Mouse (Mus musculus) ovary, adult 10 weeks (tissue): ENCODE data around the gene Dcaf7. TPM values are rescaled to one million over a fixed set of nuclear protein-coding genes. Genes with fewer than 3 reads are reported as not detected.

ENCODE experiments used
- polyA plus RNA-seq: library from polyadenylated mRNA; stranded (reverse); fragments of 350-450 nt; fragmentation: Illumina TruSeq; extraction: RNeasy Lipid Tissue Mini Kit (QIAGEN cat#74804); gene quantifications from one replicate; pipeline ENCODE4 v1.2.3, GENCODE M21; 2014

The Dcaf7 gene
- 49.1 TPM for polyA plus RNA-seq

DNA sequence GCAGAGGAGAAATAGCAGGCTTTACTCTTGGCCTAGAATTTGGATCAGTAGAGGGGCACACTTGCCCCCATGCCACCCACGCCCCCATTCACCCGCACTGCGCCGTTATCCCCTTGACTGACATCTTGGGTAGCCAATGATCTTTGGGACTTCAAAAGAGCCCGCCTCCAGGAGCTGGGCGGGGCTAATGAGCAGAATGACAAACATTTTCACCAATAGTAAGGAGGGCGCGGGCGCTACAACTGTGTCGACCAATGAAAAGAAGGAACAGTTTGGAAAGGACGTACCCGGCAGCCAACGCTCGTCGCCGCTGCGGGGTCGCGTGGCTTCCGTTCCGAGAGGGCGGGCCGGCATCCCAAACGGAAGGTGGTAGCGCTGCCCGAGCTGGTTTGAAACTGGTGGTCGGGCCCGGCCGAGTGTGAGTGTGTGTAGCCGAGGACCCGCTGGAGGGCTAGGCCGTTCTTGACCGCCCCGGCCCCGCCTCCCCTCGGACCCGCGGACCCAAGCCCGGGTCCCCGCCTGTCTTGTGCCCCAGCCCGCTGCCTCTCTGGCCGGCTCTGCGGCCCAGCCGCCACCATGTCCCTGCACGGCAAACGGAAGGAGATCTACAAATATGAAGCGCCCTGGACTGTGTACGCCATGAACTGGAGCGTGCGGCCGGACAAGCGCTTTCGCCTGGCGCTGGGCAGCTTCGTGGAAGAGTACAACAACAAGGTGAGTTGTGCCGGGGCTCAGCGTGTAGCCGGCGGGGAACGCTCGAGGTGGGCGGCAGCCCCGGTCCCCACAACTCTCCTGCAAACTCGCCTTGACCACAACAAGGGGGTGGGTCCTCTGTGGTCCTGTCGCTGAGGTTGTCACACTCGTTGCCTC, at the start of gene Dcaf7:
TSS of gene Dcaf7 (plus strand) at position 325 of the 870 bp plus-strand sequence.

DNA sequence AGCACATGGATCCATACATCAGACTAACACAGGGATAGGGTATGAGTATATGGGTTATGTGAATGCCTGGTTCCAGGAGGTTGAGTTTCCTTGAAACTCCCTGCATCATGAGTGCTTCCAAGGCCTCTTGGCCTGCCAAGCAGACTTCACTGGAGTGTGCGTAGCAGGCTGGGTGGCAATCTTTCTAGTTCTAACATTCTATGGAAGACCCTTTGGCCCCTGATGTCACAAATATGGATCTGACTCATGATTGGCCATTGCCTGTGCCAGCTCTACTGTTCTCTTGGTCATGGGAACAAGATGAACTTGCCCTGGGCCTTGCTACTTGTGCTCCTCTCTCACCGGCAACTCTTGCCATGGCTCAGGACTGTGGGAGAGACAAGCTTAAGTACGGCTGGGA, 42.3 kb upstream of the Dcaf7 start, which contains the start of gene Ace3:
TSS of gene Ace3 (plus strand) at position 301 of the 400 bp plus-strand sequence.

DNA sequence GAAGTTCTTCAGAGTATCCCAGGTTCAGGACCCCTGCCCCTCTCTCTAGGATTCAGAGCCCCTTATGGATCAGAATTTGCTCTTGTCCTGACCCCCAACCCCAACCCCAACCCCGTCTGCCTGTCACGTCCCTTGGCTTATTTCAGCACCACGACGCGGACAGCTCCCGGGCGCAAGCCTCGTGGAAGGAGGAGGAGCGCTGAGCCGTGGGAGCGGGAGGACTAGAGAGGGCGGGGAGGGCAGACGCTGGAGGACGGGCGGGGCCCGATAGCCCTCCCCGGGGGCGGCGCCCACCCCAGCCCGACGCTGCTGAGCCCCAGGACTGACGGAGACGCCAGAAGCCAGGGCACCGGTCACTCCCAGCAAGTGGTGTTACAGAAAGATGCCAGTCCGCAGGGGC, 28.9 kb upstream of the Dcaf7 start, which contains the start of gene Kcnh6:
TSS of gene Kcnh6 (plus strand) at position 304 of the 400 bp plus-strand sequence.

DNA sequence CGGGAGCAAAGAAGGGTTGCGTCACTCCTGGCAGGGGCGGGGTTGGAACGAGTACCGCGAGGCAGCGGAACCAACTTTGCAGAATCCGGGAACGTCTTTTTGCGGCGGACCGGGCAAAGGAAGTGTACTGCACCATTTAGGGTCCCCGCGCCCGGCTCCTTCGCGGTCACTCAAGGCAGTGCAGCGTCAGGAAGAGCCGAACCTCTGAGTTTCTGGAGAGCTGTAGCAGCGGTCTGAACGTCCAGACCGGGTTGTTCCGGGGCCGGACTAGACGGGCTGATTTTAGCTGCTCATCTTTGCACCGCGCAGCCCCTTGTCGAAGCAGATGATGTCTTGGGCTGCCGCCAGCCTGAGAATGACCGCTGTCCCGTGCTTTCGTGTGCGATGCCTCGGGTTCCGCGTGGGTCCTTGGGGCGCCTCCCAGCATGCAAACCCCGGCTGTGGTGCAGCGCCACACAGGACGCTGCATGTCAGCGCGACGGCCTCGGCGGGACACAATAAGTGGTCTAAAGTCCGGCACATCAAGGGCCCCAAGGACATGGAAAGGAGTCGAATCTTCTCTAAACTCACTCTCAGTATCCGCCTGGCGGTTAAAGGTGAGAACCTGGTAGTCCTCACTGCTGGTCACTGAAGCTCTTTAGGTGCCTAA, 29.4 kb downstream of the Dcaf7 start, which contains the start of gene Taco1:
TSS of gene Taco1 (plus strand) at position 139 of the 649 bp plus-strand sequence.

DNA sequence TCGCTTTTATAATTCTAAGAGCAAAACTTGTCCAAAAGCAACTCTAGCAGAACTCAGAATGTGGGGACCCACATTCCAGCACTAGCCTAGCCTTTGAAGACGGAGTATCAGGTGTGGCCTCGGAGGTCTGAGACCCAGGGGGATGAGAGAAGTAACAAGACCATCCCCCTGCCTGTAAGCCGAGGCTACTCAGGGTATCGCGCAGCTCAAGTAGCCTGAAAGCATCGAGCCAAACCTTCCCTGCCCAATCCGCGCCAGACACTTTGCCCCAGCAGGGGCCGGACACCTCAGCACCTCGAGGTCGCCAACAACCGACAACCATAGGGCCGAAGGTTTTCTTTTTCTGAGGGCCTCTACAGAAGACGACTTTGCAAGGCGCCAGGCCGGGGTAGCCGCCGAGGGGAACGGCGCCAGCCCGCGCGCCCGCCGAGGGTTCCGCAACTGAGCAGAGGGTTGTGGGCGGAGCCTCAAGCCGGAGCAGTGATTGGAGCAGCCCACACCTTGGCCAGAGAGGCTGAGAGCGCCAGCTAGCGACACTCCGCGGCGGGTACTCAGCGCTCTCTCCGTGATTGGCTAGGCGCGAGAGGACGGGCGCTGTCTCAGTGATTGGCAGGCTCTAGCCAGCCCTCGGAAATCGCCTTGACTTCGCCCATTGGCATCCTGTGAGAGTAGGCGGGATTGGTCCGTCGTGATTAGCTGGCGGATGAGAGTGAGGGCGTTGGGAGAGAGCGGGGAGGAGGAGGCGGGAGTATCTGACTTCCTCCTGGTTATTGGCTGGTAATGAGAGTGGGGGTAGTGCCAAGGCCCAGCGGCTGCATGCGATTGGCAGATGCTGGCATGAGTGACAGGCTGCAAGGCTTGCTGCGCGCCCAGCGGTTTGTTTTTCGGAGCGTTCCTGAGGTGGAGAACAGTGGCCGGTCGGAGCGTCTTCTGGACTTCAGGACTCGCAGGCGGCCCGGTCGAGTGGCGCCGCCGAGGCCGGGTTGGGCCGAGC, 47.3 kb downstream of the Dcaf7 start, which contains the start of gene Map3k3:
TSS of gene Map3k3 (plus strand) at position 906 of the 994 bp plus-strand sequence.

Other genes starting within 250 kb of the Dcaf7 start
- 6.7 TPM for gene Cyb561, start 83.5 kb upstream of the Dcaf7 start, polyA plus RNA-seq
- gene Ace, start 68.9 kb upstream of the Dcaf7 start, polyA plus RNA-seq = 5.1 TPM
- not detected for gene Ace3, start 42.2 kb upstream of the Dcaf7 start, polyA plus RNA-seq
- not detected for gene Kcnh6, start 28.7 kb upstream of the Dcaf7 start, polyA plus RNA-seq
- gene Taco1, start 29.2 kb downstream of the Dcaf7 start, polyA plus RNA-seq = 6.9 TPM
- gene Map3k3, start 47.7 kb downstream of the Dcaf7 start, polyA plus RNA-seq = 10.9 TPM
- not detected for gene Gm10840, start 124.0 kb downstream of the Dcaf7 start, polyA plus RNA-seq
- gene Limd2, start 124.0 kb downstream of the Dcaf7 start, polyA plus RNA-seq = 2.9 TPM
- gene Strada, start 165.3 kb downstream of the Dcaf7 start, polyA plus RNA-seq = 13.3 TPM
- gene Ccdc47, start 179.5 kb downstream of the Dcaf7 start, polyA plus RNA-seq = 161 TPM
- gene Ddx42, start 180.1 kb downstream of the Dcaf7 start, polyA plus RNA-seq = 70.3 TPM
- 23.5 TPM for gene Ftsj3, start 219.2 kb downstream of the Dcaf7 start, polyA plus RNA-seq
- 23.1 TPM for gene Psmc5, start 219.3 kb downstream of the Dcaf7 start, polyA plus RNA-seq
- 12.7 TPM for gene Smarcd2, start 236.1 kb downstream of the Dcaf7 start, polyA plus RNA-seq
- not detected for gene Tcam1, start 239.8 kb downstream of the Dcaf7 start, polyA plus RNA-seq